Mouse (Mus musculus) lung, adult 18-20 months (tissue): ENCODE measurements around the gene Nckap5.
A peak's percentile ranks its signal among the peaks of the same experiment; 100 is the strongest.

Source experiments
- DNase-seq, 2 experiments: peaks; one replicate each; pipeline ENCODE4 v3.0.0; 2022; ENCODE audit warnings: mixed read lengths in 2 of 2

Nckap5 gene

GRCm38 (mm10) chr1:125987803-125988202 is 842.8 kb downstream of the Nckap5 start:
- DNase-seq = no peak

DNA sequence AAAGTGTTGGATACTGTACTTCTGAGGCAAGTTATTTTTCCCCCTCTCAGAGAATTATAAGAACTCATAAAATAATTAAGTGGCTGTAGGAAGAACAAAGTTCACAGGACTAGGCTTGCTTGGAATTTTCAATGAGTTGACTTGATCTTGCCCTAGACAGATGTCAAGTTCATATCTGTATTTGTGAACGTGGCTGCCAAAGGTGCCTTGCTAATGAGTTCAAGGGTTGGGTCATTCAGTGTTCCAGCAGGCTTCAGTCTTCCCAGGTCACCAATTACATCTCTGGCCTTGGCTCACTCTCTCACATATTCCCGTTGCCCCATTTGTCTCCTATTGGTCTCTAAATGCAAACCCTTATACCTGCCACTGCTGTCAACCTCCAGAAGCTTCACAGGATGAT is 846.0 kb downstream of the Nckap5 start:
- DNase-seq = no peak

GRCm38 (mm10) chr1:125974649-125975048 is 856.0 kb downstream of the Nckap5 start:
- no peak for DNase-seq

- no peak for DNase-seq
Measured at GRCm38 (mm10) chr1:125971933-125972332, 858.7 kb downstream of the Nckap5 start.

DNA sequence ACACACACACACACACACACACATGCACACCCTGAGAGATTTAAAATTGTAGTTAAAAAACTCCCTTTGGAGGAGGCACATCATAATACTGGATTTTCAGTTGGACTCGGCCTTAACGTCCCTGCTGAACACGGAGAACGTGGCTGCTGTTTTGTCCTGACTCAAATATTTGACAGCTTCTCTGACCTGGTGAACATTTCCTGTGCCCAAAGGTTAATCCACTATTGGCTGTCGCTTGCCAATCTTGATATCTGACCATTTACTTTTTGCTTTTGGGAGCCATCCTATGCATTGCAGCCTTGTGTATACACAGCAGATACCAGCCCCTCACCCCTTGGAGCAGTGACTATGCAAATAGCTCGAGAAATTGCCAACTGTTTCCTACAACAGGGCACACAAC is 862.9 kb downstream of the Nckap5 start:
- DNase-seq = no peak

- no peak for DNase-seq
Measured at GRCm38 (mm10) chr1:125951026-125951425, 879.6 kb downstream of the Nckap5 start.

GRCm38 (mm10) chr1:125949076-125949475 is 881.5 kb downstream of the Nckap5 start:
- no peak for DNase-seq

GRCm38 (mm10) chr1:125945136-125945535 is 885.5 kb downstream of the Nckap5 start:
- no peak for DNase-seq

DNA sequence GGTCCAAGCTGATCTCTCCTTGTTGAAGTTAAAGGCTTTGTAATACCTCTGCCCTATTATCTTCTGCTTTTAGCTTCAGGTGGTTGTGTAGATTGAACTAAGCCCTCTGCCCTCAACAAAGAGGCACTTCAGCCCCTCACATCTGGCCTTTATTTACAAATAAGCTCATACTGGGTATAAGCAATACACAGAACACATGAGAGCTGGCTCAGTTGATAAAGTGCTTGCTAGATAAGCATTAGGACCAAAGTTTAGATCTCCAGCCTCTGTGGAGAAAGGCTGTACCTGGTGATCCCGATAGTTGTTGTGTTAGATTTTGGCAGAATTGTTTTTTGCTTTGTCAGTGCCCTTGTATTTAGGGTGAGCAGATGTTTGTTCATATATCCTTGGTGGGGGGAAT is 887.3 kb downstream of the Nckap5 start:
- no peak for DNase-seq

GRCm38 (mm10) chr1:125925486-125925885 is 905.1 kb downstream of the Nckap5 start:
- no peak for DNase-seq

GRCm38 (mm10) chr1:125923062-125923461 is 907.5 kb downstream of the Nckap5 start:
- DNase-seq = no peak

DNA sequence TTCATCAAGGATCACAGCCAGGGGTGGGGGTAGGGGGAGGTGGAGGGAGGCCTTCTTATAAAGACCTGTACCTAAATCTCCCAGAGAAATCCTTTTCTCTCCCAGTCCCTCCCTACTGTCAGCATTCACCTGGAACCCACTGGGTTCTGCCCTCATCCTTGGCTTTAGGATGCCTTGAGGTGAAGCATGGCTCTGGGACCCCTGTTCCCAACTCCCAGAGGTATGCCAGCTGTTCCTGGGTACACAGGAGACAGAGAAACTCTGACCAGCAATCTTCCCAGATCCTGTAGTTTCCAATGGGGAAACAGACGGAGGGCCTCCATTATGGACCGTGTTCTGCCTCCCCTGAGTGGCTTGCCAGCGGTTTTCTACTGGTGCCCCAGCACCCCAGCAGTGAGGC is 909.9 kb downstream of the Nckap5 start:
- no peak for DNase-seq

GRCm38 (mm10) chr1:125912601-125913600 is 917.7 kb downstream of the Nckap5 start, which contains the start of gene Lypd1:
Gene Lypd1, minus strand, starts transcription at chr1:125913101.
- DNase-seq = no peak

DNA sequence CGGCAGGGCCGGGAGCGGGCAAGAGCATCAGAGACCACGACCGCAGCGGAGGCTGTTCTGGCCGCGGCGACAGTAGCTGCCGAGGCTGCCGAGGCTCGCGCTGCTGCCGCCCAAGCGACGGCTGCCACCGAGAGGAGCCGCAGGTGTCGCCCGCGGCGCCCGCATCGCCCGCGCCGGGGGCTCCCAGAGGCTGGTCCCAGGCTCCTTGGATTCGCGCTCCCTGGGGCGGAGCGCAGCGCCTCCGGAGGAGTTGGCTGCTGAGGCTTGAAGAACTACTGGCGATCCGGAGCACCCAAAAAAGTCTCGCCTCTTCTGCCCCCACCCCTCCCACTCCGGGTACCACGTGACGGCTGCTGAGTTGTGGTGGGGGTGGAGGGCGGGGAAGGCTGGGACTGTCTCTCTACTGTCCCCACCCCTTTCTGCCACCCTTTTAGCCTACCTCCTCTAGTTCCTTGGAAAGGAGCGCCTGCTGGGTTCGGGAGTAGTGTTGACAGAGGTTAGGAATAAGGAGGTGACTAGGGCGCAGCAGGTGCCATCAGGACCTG is 918.6 kb downstream of the Nckap5 start:
- peak; percentile 60 for DNase-seq

GRCm38 (mm10) chr1:125911337-125911900 is 919.2 kb downstream of the Nckap5 start:
- DNase-seq = peak in 1 of 2 experiments; percentile 5

DNA sequence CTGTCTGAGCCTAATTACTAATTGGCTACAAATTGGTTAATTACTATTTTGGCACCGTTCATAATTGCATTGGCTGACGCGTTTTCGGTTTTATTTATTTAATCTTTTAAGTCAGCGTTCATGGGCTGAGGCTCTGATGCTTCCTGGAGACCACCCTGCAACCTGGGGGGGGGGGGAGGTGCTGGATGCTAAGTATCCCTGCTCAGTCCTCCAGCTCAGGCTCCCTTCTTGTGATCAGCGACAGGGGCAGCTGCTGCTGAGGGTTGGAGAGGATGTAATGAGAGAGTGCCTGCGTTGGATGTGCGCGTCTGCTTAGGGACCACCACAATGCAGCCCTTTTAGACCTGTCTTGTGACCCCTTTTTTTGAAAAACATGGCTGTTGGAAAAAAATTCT is 919.7 kb downstream of the Nckap5 start:
- DNase-seq = no peak

DNA sequence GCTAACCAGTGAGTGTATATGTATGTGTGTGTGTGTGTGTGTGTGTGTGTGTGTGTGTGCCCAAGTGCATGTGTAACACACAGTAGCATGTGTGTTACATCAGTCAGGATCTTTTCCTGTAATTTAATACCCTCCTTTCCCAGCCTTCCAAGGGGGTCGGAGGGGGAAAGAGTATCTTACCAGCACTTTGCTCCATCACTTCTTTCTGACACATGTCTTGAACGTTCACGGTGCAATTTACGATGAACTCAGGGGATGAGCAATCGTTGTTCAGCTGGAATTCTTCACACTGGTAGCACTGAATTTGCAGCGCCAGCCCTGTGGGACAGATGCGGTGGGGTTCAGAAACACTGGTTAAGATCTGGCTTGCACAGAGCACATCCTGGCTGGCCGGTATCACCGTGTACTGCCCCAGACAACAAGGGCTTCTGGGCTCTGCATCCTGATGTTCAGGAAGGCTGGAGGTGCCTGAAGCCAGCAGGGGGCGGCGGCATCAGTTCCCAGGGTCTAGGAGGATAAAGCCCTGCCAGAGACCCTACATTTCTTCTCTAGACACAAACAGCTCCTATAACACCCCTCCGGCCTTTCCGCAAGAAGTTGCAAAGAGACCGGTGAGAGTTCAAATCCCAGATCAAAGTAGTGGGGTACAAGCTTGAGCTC is 920.3 kb downstream of the Nckap5 start:
- no peak for DNase-seq

DNA sequence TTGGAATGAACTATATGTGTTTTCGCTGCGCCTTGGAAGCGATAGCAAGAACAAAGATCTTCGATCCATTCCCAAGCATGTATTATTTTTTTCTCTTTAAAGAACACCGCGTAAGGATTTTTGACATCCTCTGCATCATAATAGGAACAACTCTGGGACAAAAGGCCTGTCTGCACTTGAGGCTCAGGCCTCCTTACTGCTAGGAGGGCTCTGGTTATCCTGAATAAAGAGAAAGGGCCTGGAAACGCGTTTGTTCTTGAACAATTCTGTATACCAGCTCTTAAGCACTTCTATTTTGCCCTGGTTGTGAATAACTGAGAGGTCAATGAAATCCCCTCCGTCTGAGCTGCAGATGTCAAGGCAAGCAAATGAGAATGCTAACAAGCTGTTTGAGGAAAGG is 937.4 kb downstream of the Nckap5 start:
- no peak for DNase-seq

DNA sequence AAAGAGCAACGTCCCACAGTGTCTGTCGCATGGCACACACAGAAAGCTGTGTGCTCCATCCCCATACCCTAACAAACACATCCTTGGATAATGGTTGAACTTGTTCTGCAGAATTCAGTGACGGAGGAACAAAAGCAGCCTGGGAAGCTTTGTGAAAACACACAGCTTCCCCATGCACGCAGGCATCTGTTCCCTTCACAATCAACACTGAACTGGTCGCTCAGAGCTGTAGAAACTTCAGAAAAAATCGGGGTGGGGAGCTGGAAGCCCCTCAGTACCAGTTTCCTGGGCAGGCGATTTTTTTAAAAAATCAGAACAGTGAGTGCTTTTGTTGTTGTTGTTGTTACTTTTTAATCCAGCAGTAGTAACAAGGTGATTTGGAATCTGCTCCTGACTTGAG is 960.5 kb downstream of the Nckap5 start:
- no peak for DNase-seq
